Mouse (Mus musculus) hindbrain, embryonic 13.5 days (tissue): ENCODE data around the gene Arih1. TPM values are rescaled to one million over a fixed set of nuclear protein-coding genes. Genes with fewer than 3 reads are reported as not detected.
"Not testable (repeated sequence)": the region's sequence is repeated elsewhere in the genome, so short reads cannot be mapped to it uniquely, and the experiment has no call there.

Source experiments
- ATAC-seq: fragments of 200-750 bp; cut with Nextera tagmentation; 2 replicates; pipeline ENCODE4 v1.8.0; 2017; ENCODE audit warnings: moderate TSS enrichment; ENCODE audit not compliant: low FRiP score
- H3K27ac ChIP-seq: fragments of 300-500 bp; sonication (generic); 2 replicates; pipeline ENCODE4 v1.5.1; 2015; ENCODE audit warnings: inconsistent platforms, mild to moderate bottlenecking, moderate library complexity
- H3K27me3 ChIP-seq: fragments of 300-500 bp; sonication (generic); 2 replicates; pipeline ENCODE4 v1.6.1; 2015; ENCODE audit warnings: mild to moderate bottlenecking, inconsistent platforms
- H3K36me3 ChIP-seq: fragments of 300-500 bp; sonication (generic); 2 replicates; pipeline ENCODE4 v1.6.1; 2015; ENCODE audit warnings: mild to moderate bottlenecking, inconsistent platforms
- H3K4me1 ChIP-seq: fragments of 300-500 bp; sonication (generic); replicated peaks from 2 replicates; pipeline ENCODE4 v1.6.1; 2015; ENCODE audit warnings: inconsistent platforms
- H3K4me2 ChIP-seq: fragments of 300-500 bp; sonication (generic); 2 replicates; pipeline ENCODE4 v1.6.1; 2015; ENCODE audit warnings: inconsistent platforms, mild to moderate bottlenecking, moderate library complexity
- H3K4me3 ChIP-seq: fragments of 300-500 bp; sonication (generic); 2 replicates; pipeline ENCODE4 v1.5.1; 2015; ENCODE audit warnings: mild to moderate bottlenecking, inconsistent platforms
- H3K9ac ChIP-seq: fragments of 300-500 bp; sonication (generic); 2 replicates; pipeline ENCODE4 v1.6.1; 2015; ENCODE audit warnings: mild to moderate bottlenecking, inconsistent platforms
- H3K9me3 ChIP-seq: fragments of 300-500 bp; sonication (generic); 2 replicates; pipeline ENCODE4 v1.6.1; 2016; ENCODE audit warnings: inconsistent platforms
- WGBS: fragments of 180-500 bp; shearing (Covaris S2); methylation state at CpG from one replicate; pipeline ENCODE4 v1.1.7; 2015; 5-methylcytosine and 5-hydroxymethylcytosine counted together
- polyA plus RNA-seq: library from polyadenylated mRNA; unstranded; fragments of >200 nt; fragmentation: Nextera tagmentation; extraction: Ambion mirVana; gene quantifications from 2 replicates; pipeline ENCODE4 v1.2.1, GENCODE M21; 2015

Gene Arih1
- polyA plus RNA-seq, 1 experiment from 2014 or later = 17.1 TPM

DNA sequence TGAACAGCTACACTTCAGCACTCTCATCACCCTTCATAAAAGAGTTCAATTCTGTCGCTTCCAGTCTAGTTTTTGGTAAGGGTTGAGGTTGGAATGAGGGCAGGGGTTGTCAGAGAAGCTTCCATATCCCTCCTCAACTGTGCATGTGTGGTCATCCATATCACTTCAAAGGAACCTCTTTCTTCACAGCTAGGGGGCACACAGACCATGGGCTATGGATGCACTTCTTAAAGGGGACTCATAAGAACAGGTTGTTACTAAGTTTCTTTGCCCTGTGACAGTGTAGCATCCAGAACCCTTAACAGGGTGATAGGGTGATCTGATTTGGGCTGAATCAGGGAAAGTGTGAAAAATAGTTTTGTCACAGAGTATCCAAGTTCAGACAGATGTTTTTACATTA, 128.4 kb downstream of the Arih1 start:
- not testable (repeated sequence) for H3K9ac ChIP-seq, H3K4me1 ChIP-seq, H3K4me3 ChIP-seq, H3K36me3 ChIP-seq, ATAC-seq, H3K4me2 ChIP-seq, H3K9me3 ChIP-seq, H3K27ac ChIP-seq, H3K27me3 ChIP-seq
- WGBS = 67% methylated on average over 1 of the region's 1 CpGs

DNA sequence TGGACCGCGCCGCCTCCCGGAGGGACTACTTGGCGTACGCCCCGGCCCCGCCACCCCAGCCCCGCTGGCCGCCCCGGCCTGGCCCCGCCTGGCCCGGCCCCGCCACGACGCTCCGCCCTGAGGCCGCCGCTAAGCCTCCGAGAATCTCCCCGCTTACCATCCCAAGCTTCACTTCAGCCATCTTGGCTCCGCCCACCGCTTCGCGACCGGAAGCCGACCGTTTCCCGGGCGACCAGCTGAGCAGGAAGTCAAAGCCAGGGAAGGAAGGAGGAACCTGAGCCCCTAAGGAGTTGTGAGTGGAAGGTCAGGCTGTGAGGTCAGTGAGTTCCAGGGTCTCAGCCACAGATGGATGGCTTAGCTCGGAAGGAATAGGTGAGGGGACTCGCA, 133.2 kb downstream of the Arih1 start, which contains the start of gene Bbs4:
Bbs4 (minus strand) TSS at position 256 of the 387 bp plus-strand sequence.
- peak within 1 kb of the TSS; percentile 92 for H3K9ac ChIP-seq
- H3K9me3 ChIP-seq = no peaks in the 10 kb centered on the region
- peak within 1 kb of the TSS; percentile 64 for H3K4me2 ChIP-seq
- peak within 1 kb of the TSS; percentile 85 for H3K4me3 ChIP-seq
- peaks cover 11% of the 10 kb centered on the region for H3K4me1 ChIP-seq
- WGBS = 1% methylated on average over 27 of the region's 32 CpGs
- peak; percentile 92 for ATAC-seq
- H3K27ac ChIP-seq = peak within 1 kb of the TSS; percentile 91
- H3K27me3 ChIP-seq = 0 out of 2 replicates have a peak, but pooled peaks cover 7% of the 10 kb centered on the region
- H3K36me3 ChIP-seq = 0 out of 2 replicates have a peak, but pooled peaks cover 3% of the 10 kb centered on the region

DNA sequence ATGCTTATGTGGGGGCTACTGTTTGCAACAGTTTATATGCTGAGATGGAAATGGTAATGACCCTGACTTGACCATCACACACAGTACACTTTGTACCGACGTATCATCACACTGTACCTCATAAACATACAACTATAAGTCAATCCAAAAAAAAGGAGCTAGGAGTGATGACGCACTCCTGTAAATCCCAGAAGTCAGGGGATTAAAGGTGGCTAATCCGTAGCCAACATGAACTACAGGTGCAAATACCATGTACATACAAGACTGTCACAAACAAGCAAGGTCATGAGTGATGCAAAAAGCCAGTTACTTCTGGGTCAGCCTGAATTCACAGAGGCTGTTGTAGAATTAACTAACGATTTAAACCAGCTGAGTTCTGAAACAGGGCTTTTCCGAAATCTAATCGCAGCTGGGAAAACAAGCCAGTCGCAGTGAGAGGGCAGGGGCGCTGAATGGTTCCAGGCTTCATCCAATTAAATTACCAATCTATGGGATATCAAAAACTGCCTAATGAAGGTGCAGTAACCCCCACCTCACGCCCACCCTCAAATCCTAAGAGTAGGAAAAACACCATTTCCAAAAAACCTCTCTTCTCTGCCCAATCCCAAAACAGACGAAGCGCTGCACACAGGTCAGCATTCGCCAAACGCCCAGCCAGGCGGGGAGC, 133.7 kb downstream of the Arih1 start:
- Histone ChIP-seq H3K4me2 (peak overlapping the region; percentile 64), H3K9me3 (no peaks in the 10 kb centered on the region), H3K4me3 (peak overlapping the region; percentile 85), H3K36me3 (0 out of 2 replicates have a peak, but pooled peaks cover 3% of the 10 kb centered on the region), H3K27ac (peak overlapping the region; percentile 91), H3K27me3 (0 out of 2 replicates have a peak, but pooled peaks cover 7% of the 10 kb centered on the region), H3K4me1 (peaks cover 11% of the 10 kb centered on the region), H3K9ac (peak overlapping the region; percentile 92)
- ATAC-seq = 0 out of 2 replicates have a peak, but pooled peaks have one; percentile 21
- WGBS = 12% methylated on average over 15 of the region's 15 CpGs

DNA sequence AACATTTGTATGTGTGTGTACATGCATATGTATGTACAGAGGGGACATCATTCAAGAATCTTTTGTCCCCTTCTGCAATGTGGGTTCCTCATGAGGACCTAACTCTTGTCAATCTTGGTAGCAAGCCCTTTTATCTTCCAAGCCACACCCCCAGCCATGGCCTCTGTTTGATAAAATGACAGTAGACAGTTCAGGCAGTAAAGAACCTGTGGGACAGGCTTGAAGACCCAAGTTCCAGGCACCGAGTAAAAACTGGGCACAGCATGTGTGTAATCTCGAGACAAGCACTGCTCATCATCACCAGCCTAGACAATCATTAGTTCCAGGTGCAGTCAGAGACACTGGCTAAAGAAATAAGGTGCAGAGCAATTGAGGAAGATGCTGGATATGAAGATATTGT, 140.2 kb downstream of the Arih1 start:
- H3K27me3 ChIP-seq = no peaks in the 10 kb centered on the region
- H3K4me2 ChIP-seq = no peak overlapping the region
- peaks cover 31% of the 10 kb centered on the region for H3K36me3 ChIP-seq
- 74% methylated on average over 2 of the region's 2 CpGs for WGBS
- no peaks in the 10 kb centered on the region for H3K4me1 ChIP-seq
- H3K27ac ChIP-seq = no peak overlapping the region
- H3K9me3 ChIP-seq = no peaks in the 10 kb centered on the region
- no peak overlapping the region for H3K4me3 ChIP-seq
- no peak overlapping the region for H3K9ac ChIP-seq
- ATAC-seq = no peak

DNA sequence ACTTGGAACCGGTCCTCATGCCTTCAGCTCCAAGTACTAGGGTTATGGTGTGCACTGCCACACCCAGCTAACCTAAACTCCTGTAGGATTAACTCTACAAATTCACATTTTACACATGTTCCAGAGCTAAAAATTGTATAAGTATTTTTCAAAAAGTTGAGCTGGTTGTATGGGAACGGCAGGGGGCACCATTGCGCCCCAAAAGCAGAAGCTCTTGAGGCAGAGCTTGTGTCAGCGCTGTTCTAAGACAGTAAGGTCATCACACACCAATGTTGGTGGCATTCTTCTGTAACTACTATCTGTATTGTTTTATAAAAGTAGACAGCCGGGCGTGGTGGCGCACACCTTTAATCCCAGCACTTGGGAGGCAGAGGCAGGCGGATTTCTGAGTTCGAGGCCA, 146.4 kb downstream of the Arih1 start:
- Histone ChIP-seq H3K4me1 (no peaks in the 10 kb centered on the region), H3K36me3 (peaks cover 75% of the 10 kb centered on the region), H3K27ac (no peak overlapping the region), H3K4me2 (no peak overlapping the region), H3K9me3 (no peaks in the 10 kb centered on the region), H3K9ac (no peak overlapping the region), H3K27me3 (no peaks in the 10 kb centered on the region), H3K4me3 (no peak overlapping the region)
- 86% methylated on average over 8 of the region's 9 CpGs for WGBS
- ATAC-seq = no peak

DNA sequence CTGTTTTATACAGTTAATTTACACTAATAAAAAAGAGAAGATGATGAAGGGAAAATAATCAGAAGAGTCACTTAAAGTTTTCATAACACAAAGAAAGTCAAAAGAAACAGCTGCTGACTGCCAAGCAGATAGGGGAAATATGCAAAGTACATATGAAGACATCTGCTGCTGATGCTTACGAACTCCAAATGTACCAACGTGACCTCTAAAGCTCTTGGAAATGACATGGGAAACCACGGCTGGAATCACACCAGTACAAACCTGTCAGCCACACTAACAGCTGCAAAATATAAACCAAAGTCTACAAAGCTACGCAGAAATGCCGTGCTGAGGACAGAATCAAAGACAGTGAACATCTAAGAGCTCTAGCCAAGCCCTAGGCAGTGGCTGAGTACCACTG, 147.3 kb downstream of the Arih1 start:
- H3K36me3 ChIP-seq = peaks cover 81% of the 10 kb centered on the region
- no peak overlapping the region for H3K4me2 ChIP-seq
- no peak overlapping the region for H3K27ac ChIP-seq
- H3K9ac ChIP-seq = no peak overlapping the region
- no peak for ATAC-seq
- WGBS = 94% methylated on average over 5 of the region's 5 CpGs
- H3K27me3 ChIP-seq = no peaks in the 10 kb centered on the region
- H3K4me1 ChIP-seq = no peaks in the 10 kb centered on the region
- no peak overlapping the region for H3K4me3 ChIP-seq
- no peaks in the 10 kb centered on the region for H3K9me3 ChIP-seq

DNA sequence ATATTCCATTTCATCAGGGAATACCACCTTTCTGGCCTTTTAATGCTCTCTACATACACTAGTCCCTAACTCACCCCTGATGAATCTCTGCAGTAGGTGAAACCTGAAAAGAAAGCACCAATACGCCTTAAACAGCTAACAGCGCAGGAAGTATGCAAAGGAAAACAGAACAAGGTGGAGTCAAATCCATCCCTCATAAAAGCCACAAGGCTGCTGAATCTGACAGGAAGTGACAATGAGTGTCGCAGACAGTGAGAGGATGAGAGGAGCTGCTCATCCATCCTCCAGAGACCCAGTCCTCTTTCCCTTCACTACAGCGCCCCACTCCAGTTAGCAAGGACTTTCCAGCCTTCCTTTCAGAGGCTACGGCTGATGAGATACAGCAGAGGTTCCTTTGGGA, 148.0 kb downstream of the Arih1 start:
- H3K27ac ChIP-seq = no peak overlapping the region
- WGBS = 82% methylated on average over 5 of the region's 5 CpGs
- no peaks in the 10 kb centered on the region for H3K27me3 ChIP-seq
- peaks cover 75% of the 10 kb centered on the region for H3K36me3 ChIP-seq
- H3K9me3 ChIP-seq = no peaks in the 10 kb centered on the region
- no peak for ATAC-seq
- H3K4me1 ChIP-seq = no peaks in the 10 kb centered on the region
- no peak overlapping the region for H3K4me2 ChIP-seq
- no peak overlapping the region for H3K9ac ChIP-seq
- no peak overlapping the region for H3K4me3 ChIP-seq

Other genes starting within 250 kb of the Arih1 start
- gene Adpgk, start 195.1 kb downstream of the Arih1 start, polyA plus RNA-seq = 23.2 and 24.5 TPM in 2 replicates
- gene Bbs4, start 133.1 kb downstream of the Arih1 start, polyA plus RNA-seq = 36.6 and 38.8 TPM in 2 replicates
- 59.1 and 60.8 TPM in 2 replicates for gene Hexa, start 52.9 kb upstream of the Arih1 start, polyA plus RNA-seq
- 0.71 and 0.96 TPM in 2 replicates for gene Tmem202, start 53.2 kb upstream of the Arih1 start, polyA plus RNA-seq
- 35.4 and 39.3 TPM in 2 replicates for gene Celf6, start 91.3 kb upstream of the Arih1 start, polyA plus RNA-seq
- 185 and 191 TPM in 2 replicates for gene Parp6, start 130.7 kb upstream of the Arih1 start, polyA plus RNA-seq
- gene Pkm, start 169.8 kb upstream of the Arih1 start, polyA plus RNA-seq = 1,130 and 1,207 TPM in 2 replicates
- gene Gramd2, start 193.5 kb upstream of the Arih1 start, polyA plus RNA-seq = 2.2 and 2.6 TPM in 2 replicates